Mouse (Mus musculus) left cerebral cortex, adult 18-20 months (tissue): ENCODE measurements around the gene Selenow. TPM values are rescaled to one million over a fixed set of nuclear protein-coding genes. Genes with fewer than 3 reads are reported as not detected.

ENCODE experiments used
- DNase-seq, 2 experiments: peaks; one replicate each; pipeline ENCODE4 v3.0.0; 2021 to 2022; ENCODE audit warnings: low spot score in 2 of 2, mixed read lengths in 1 of 2
- total RNA-seq, 2 experiments: library from RNA; stranded (reverse); gene quantifications; 2 replicates each; pipeline ENCODE4 v1.2.3; 2021

The Selenow gene
- total RNA-seq, 2 experiments from 2014 or later: 1,080 TPM

GRCm38 (mm10) chr7:15907971-15908590 lies 14.1 kb downstream of the Selenow start:
- DNase-seq: no peak

- DNase-seq: no peak
Observed at GRCm38 (mm10) chr7:15906602-15907001, 15.6 kb downstream of the Selenow start.

- DNase-seq: no peak
Observed at GRCm38 (mm10) chr7:15905861-15906260, 16.3 kb downstream of the Selenow start.

- no peak for DNase-seq
Observed at GRCm38 (mm10) chr7:15901366-15902048, 20.7 kb downstream of the Selenow start.

- DNase-seq: no peak
Observed at GRCm38 (mm10) chr7:15894251-15894650, 28.0 kb downstream of the Selenow start.

GRCm38 (mm10) chr7:15884127-15884526 lies 38.1 kb downstream of the Selenow start:
- DNase-seq: no peak

GRCm38 (mm10) chr7:15882317-15882716 lies 39.9 kb downstream of the Selenow start, which contains the start of gene Crxos:
Crxos (plus strand) TSS chr7:15882617.
- DNase-seq: no peak

- no peak for DNase-seq
Observed at GRCm38 (mm10) chr7:15881831-15882230, 40.4 kb downstream of the Selenow start.

- DNase-seq: no peak
Observed at GRCm38 (mm10) chr7:15881388-15881787, 40.8 kb downstream of the Selenow start.

- DNase-seq: no peak
Observed at GRCm38 (mm10) chr7:15879756-15880155, 42.4 kb downstream of the Selenow start, which contains the start of gene Crx. Crx (minus strand) TSS chr7:15879968.

Other genes with a start within 250 kb of the Selenow start
- not detected for gene Obox5, start 172.3 kb downstream of the Selenow start, total RNA-seq
- not detected for gene Obox6, start 82.7 kb downstream of the Selenow start, total RNA-seq
- gene Crx, start 42.4 kb downstream of the Selenow start, total RNA-seq: not detected
- under 1 TPM in 1 of 2 experiments, not detected in 1; 0.19 TPM for gene Crxos, start 39.8 kb downstream of the Selenow start, total RNA-seq
- gene Nop53, start 23.7 kb upstream of the Selenow start, total RNA-seq: 100 to 1,000 TPM; 116 to 129 TPM
- 1 to 10 TPM; 4.5 to 6.1 TPM for gene Ehd2, start 45.2 kb upstream of the Selenow start, total RNA-seq
- 10 to 100 TPM; 11.8 to 13.9 TPM for gene Bicra, start 125.5 kb upstream of the Selenow start, total RNA-seq
- under 1 TPM; 0.66 to 0.70 TPM for gene Zfp541, start 139.4 kb upstream of the Selenow start, total RNA-seq
- gene Napa, start 176.1 kb upstream of the Selenow start, total RNA-seq: 100 to 1,000 TPM; 277 to 292 TPM
- 10 to 100 TPM; 34.9 to 35.1 TPM for gene Kptn, start 197.5 kb upstream of the Selenow start, total RNA-seq
- 100 to 1,000 TPM; 214 to 216 TPM for gene Slc8a2, start 207.4 kb upstream of the Selenow start, total RNA-seq